In the genomic region with DNA sequence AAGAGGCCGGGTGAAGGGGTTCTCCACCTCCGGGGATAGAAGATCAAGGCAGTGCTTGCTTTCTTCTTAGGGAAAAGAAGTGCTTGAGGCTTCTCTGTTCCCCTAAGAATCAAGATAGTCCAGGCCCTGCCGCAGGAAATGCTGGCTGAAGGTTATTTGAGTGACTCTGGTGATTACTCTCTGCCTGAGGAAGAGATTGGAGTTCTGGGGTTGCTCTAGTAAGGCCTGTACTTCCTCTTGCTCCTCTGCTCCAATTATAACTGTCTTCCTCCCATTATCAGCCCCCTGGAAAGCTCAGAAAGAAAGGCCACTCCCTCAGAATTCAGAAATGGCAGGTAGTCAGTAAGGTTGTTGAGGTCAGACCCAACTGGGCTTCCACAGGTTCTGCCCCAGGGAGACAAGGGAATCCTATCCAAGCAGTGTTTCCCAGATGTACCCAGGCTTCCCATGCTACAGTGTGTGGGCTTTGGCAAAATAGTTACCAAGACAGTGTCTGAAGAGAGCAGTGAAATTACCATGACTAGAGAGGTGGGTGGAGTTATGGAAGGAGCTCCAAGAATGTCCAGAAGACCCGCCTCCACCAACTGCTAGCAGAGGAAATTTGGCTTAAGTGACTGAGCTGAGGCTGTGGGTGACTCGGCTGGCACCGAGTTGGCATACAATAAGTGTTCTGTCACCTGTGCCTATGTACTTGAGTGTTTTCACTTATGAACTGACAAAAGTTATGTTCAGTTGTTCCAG, we compare ENCODE assay signal across 13 mouse cellular contexts. TPM values are rescaled to one million over a fixed set of nuclear protein-coding genes. Genes with fewer than 3 reads are reported as not detected.
DNase-seq lines count a peak whose midpoint lies in the region; ATAC-seq and TF ChIP-seq lines count a peak whose summit lies in the region.
"Had no signal": no experiment of that assay in that cellular context is flagged by ENCODE, and none has a peak within 500 bp of the region (broad histone marks: within the 10 kb centered on the region; RNA-seq: fewer than 3 reads in every experiment).

No protein-coding gene starts in this region.

- no peak overlapping the region for H3K4me3 ChIP-seq in heart, embryonic 13.5 days
- no peak overlapping the region for H3K4me3 ChIP-seq in bone marrow macrophage, adult 2 months (ENCODE audit: insufficient read depth, low read length)
- H3K4me3 ChIP-seq in liver, embryonic 14.5 days (ENCODE audit: insufficient read depth in 1 of 2, low read depth in 2 of 2, low read length in 2 of 2): no peak overlapping the region
- no peak overlapping the region for H3K4me3 ChIP-seq in forebrain, embryonic 16.5 days (replicated peaks; ENCODE audit: low read length)
- H3K4me3 ChIP-seq: forebrain, embryonic 13.5 days; limb, embryonic 13.5 days had no signal

- no peak for TF ChIP-seq CTCF in bone marrow macrophage, adult 2 months (IDR thresholded peaks at IDR 0.05; ENCODE audit: low read depth, low read length)
- no peak for TF ChIP-seq CTCF in liver, embryonic 14.5 days (IDR thresholded peaks at IDR 0.05; ENCODE audit: low read depth)

- no peaks in the 10 kb centered on the region for H3K27me3 ChIP-seq in heart, embryonic 13.5 days (replicated peaks)
- no peaks in the 10 kb centered on the region for H3K27me3 ChIP-seq in liver, embryonic 14.5 days (ENCODE audit: control insufficient read depth, insufficient read depth, low read length)
- no peaks in the 10 kb centered on the region for H3K27me3 ChIP-seq in forebrain, embryonic 16.5 days (replicated peaks; ENCODE audit: control insufficient read depth, insufficient read depth, low read length)
- H3K27me3 ChIP-seq: forebrain, embryonic 13.5 days; limb, embryonic 13.5 days had no signal

- no peak overlapping the region for H3K9ac ChIP-seq in heart, embryonic 13.5 days
- H3K9ac ChIP-seq in liver, embryonic 14.5 days (replicated peaks): no peak overlapping the region
- H3K9ac ChIP-seq in forebrain, embryonic 16.5 days (replicated peaks; ENCODE audit: low read depth, low read length): no peak overlapping the region
- H3K9ac ChIP-seq: forebrain, embryonic 13.5 days; limb, embryonic 13.5 days had no signal

- 48% methylated on average over 6 of the region's 6 CpGs for WGBS in heart, embryonic 13.5 days
- WGBS in liver, embryonic 14.5 days (ENCODE audit: insufficient replicate concordance): 26% methylated on average over 6 of the region's 6 CpGs
- WGBS in forebrain, embryonic 16.5 days: 76% methylated on average over 6 of the region's 6 CpGs

- H3K4me2 ChIP-seq in heart, embryonic 13.5 days: no peak overlapping the region
- H3K4me2 ChIP-seq in liver, embryonic 14.5 days (ENCODE audit: low read depth): no peak overlapping the region; the same call in 1 of the 2 replicates
- H3K4me2 ChIP-seq in forebrain, embryonic 16.5 days (ENCODE audit: low read length): no peak overlapping the region
- H3K4me2 ChIP-seq: forebrain, embryonic 13.5 days; limb, embryonic 13.5 days had no signal

- H3K4me1 ChIP-seq in heart, embryonic 13.5 days: peaks cover 46% of the 10 kb centered on the region
- H3K4me1 ChIP-seq in bone marrow macrophage, adult 2 months (ENCODE audit: control insufficient read depth, insufficient read depth, low read length): peaks cover 29% of the 10 kb centered on the region
- peaks cover 4 to 36% of the 10 kb centered on the region in 2 experiments; a peak in 3 of 4 replicates for H3K4me1 ChIP-seq in liver, embryonic 14.5 days (replicated peaks; ENCODE audit: control insufficient read depth in 2 of 2, insufficient read depth in 2 of 2, low read length in 1 of 2)
- no peaks in the 10 kb centered on the region for H3K4me1 ChIP-seq in forebrain, embryonic 16.5 days (replicated peaks; ENCODE audit: control insufficient read depth, insufficient read depth, low read length)
- H3K4me1 ChIP-seq: forebrain, embryonic 13.5 days; limb, embryonic 13.5 days had no signal

- H3K9me3 ChIP-seq in heart, embryonic 13.5 days: no peaks in the 10 kb centered on the region
- no peaks in the 10 kb centered on the region for H3K9me3 ChIP-seq in liver, embryonic 14.5 days (ENCODE audit: control insufficient read depth, low read length)
- no peaks in the 10 kb centered on the region for H3K9me3 ChIP-seq in forebrain, embryonic 16.5 days (ENCODE audit: control insufficient read depth, low read length)
- H3K9me3 ChIP-seq: forebrain, embryonic 13.5 days; limb, embryonic 13.5 days had no signal

- TF ChIP-seq POLR2A in bone marrow macrophage, adult 2 months (IDR thresholded peaks at IDR 0.05; ENCODE audit: borderline replicate concordance, low read depth, low read length): no peak

- no peak for ATAC-seq in heart, embryonic 13.5 days (ENCODE audit: extremely low read depth, insufficient number of reproducible peaks, low FRiP score, low TSS enrichment)
- no peak for ATAC-seq in liver, embryonic 14.5 days (ENCODE audit: insufficient read depth)
- no peak for ATAC-seq in activated CD4-positive, CD25-positive, alpha-beta regulatory T cell, adult 4 months
- ATAC-seq in forebrain, embryonic 16.5 days: no peak
- ATAC-seq: forebrain, embryonic 13.5 days had no signal

- DNase-seq in heart, postnatal 36 days: no peak
- peak; percentile 58 for DNase-seq in ES-CJ7 (ENCODE audit: low read depth, low spot score)
- DNase-seq in liver, embryonic 14.5 days (ENCODE audit: low read depth in 3 of 3, low spot score in 3 of 3): no peak
- DNase-seq in cerebellum, adult 11-12 months: no peak
- DNase-seq: cerebellum, adult 9-10 months; thymus, adult 18-20 months had no signal

- peak overlapping the region; percentile 71 for H3K27ac ChIP-seq in heart, embryonic 13.5 days (replicated peaks)
- H3K27ac ChIP-seq in bone marrow macrophage, adult 2 months (ENCODE audit: insufficient read depth, low read depth, low read length): peak overlapping the region; percentile 62
- 0 out of 2 replicates have a peak overlapping the region, but pooled peaks have one; percentile 10 for H3K27ac ChIP-seq in liver, embryonic 14.5 days
- no peak overlapping the region for H3K27ac ChIP-seq in forebrain, embryonic 16.5 days (ENCODE audit: low read length)
- H3K27ac ChIP-seq: forebrain, embryonic 13.5 days; kidney, postnatal 0 days; limb, embryonic 13.5 days had no signal

- no peaks in the 10 kb centered on the region for H3K36me3 ChIP-seq in heart, embryonic 13.5 days
- no peaks in the 10 kb centered on the region for H3K36me3 ChIP-seq in liver, embryonic 14.5 days (replicated peaks; ENCODE audit: control insufficient read depth, insufficient read depth, low read depth)
- no peaks in the 10 kb centered on the region for H3K36me3 ChIP-seq in forebrain, embryonic 16.5 days (ENCODE audit: control insufficient read depth, insufficient read depth)
- H3K36me3 ChIP-seq: limb, embryonic 13.5 days had no signal

- intact Hi-C loops in heart, postnatal 36 days (cut with DNase I): loop anchor here (5.0 kb wide), 1 partner anchor 83 kb away; no protein-coding TSS in a partner anchor

- no peak for TF ChIP-seq EP300 in liver, embryonic 14.5 days (IDR thresholded peaks at IDR 0.05; ENCODE audit: low read depth)

RNA-seq across cellular contexts. Expression of a gene that starts 39.2 kb away (rescaled TPM):
- 180 and 183 TPM in 2 replicates for polyA plus RNA-seq in heart, embryonic 13.5 days (2015; fragmentation: Nextera tagmentation; extraction: Ambion mirVana)
- total RNA-seq in heart, postnatal 36 days (2021): 100 to 1,000 TPM; 116 to 124 TPM
- polyA plus RNA-seq in bone marrow macrophage, adult 2 months (2012; ENCODE audit: insufficient read depth, insufficient read length, missing spikeins): 426 and 464 TPM in 2 replicates
- 25.1 and 32.4 TPM in 2 replicates for polyA plus RNA-seq in liver, embryonic 14.5 days (2012; rRNA removed)
- polyA plus RNA-seq in liver, embryonic 14.5 days (2014; fragmentation: Nextera tagmentation; extraction: Ambion mirVana): 53.0 and 53.3 TPM in 2 replicates
- polyA plus RNA-seq in activated CD4-positive, CD25-positive, alpha-beta regulatory T cell, adult 4 months (2017; shearing (Covaris generic)): 100 to 1,000 TPM; 744 to 801 TPM
- 37.9 and 47.5 TPM in 2 replicates for polyA plus RNA-seq in forebrain, embryonic 16.5 days (2015; fragmentation: Nextera tagmentation; extraction: Ambion mirVana)
